Mouse (Mus musculus) lung, embryonic 14.5 days (tissue): ENCODE data around the gene Plekhg5. TPM values are rescaled to one million over a fixed set of nuclear protein-coding genes. Genes with fewer than 3 reads are reported as not detected.

Source experiments
- ATAC-seq: fragments of 200-750 bp; cut with Nextera tagmentation; 2 replicates; pipeline ENCODE4 v1.8.0; 2017; ENCODE audit warnings: mild to moderate bottlenecking, moderate TSS enrichment, moderate library complexity; ENCODE audit not compliant: insufficient read depth
- DNase-seq: peaks from one replicate; pipeline ENCODE4 v3.0.0-alpha.2; 2015
- H3K27ac ChIP-seq: fragments of 300-500 bp; sonication (generic); 2 replicates; pipeline ENCODE4 v1.5.1; 2014; ENCODE audit warnings: low read depth, mild to moderate bottlenecking, moderate library complexity
- H3K27me3 ChIP-seq: fragments of 300-500 bp; sonication (generic); 2 replicates; pipeline ENCODE4 v1.6.1; 2014; ENCODE audit warnings: low read length, control low read depth; ENCODE audit not compliant: insufficient read depth
- H3K36me3 ChIP-seq: fragments of 300-500 bp; sonication (generic); 2 replicates; pipeline ENCODE4 v1.6.1; 2014; ENCODE audit warnings: control low read depth; ENCODE audit not compliant: insufficient read depth
- H3K4me1 ChIP-seq: fragments of 300-500 bp; sonication (generic); 2 replicates; pipeline ENCODE4 v1.6.1; 2014; ENCODE audit warnings: antibody characterized with exemption, control low read depth; ENCODE audit not compliant: insufficient read depth
- H3K4me2 ChIP-seq: fragments of 300-500 bp; sonication (generic); 2 replicates; pipeline ENCODE4 v1.6.1; 2014; ENCODE audit warnings: mild to moderate bottlenecking
- H3K4me3 ChIP-seq: fragments of 300-500 bp; sonication (generic); 2 replicates; pipeline ENCODE4 v1.5.1; 2014; ENCODE audit warnings: low read depth, low read length
- H3K9ac ChIP-seq: fragments of 300-500 bp; sonication (generic); 2 replicates; pipeline ENCODE4 v1.6.1; 2014
- H3K9me3 ChIP-seq: fragments of 300-500 bp; sonication (generic); 2 replicates; pipeline ENCODE4 v1.6.1; 2016; ENCODE audit warnings: low read depth, low read length, control low read depth
- CTCF ChIP-seq: IDR thresholded peaks from 2 replicates; pipeline ENCODE4 v1.5.1; 2016; ENCODE audit warnings: antibody characterized with exemption, low read depth
- WGBS: fragments of 180-500 bp; shearing (Covaris S2); extraction: QIAGEN DNeasy Blood & Tissue Kit; methylation state at CpG from one replicate; pipeline ENCODE4 v1.1.7; 2014; 5-methylcytosine and 5-hydroxymethylcytosine counted together
- polyA plus RNA-seq: library from polyadenylated mRNA; unstranded; fragments of >200 nt; fragmentation: Nextera tagmentation; extraction: Ambion mirVana; gene quantifications from 2 replicates; pipeline ENCODE4 v1.2.1, GENCODE M21; 2014

Gene Plekhg5
- polyA plus RNA-seq, 1 experiment from 2014 or later: 18.5 TPM

- ATAC-seq (no peak), DNase-seq (peak; percentile 42)
- Histone ChIP-seq H3K4me3 (peak overlapping the region; percentile 33; the same call in 1 of the 2 replicates), H3K27ac (peak overlapping the region; percentile 25; the same call in 1 of the 2 replicates), H3K9ac (no peak overlapping the region), H3K27me3 (no peaks in the 10 kb centered on the region), H3K4me1 (no peaks in the 10 kb centered on the region), H3K9me3 (no peaks in the 10 kb centered on the region), H3K4me2 (peak overlapping the region; percentile 38), H3K36me3 (peaks cover 14% of the 10 kb centered on the region)
- TF ChIP-seq CTCF: no peak
- WGBS: 25% methylated on average over 11 of the region's 11 CpGs
Measured at GRCm38 (mm10) chr4:152097911-152098799, 25.9 kb downstream of the Plekhg5 start.

- DNase-seq (no peak), ATAC-seq (no peak)
- Histone ChIP-seq H3K36me3 (peaks cover 32% of the 10 kb centered on the region), H3K9me3 (no peaks in the 10 kb centered on the region), H3K4me1 (no peaks in the 10 kb centered on the region), H3K27ac (peak overlapping the region; percentile 70; the same call in 1 of the 2 replicates), H3K4me3 (no peak overlapping the region), H3K27me3 (no peaks in the 10 kb centered on the region), H3K9ac (no peak overlapping the region; the same call in 1 of the 2 replicates), H3K4me2 (no peak overlapping the region)
- no peak for TF ChIP-seq CTCF
- WGBS: 69% methylated on average over 11 of the region's 11 CpGs
Measured at GRCm38 (mm10) chr4:152100541-152100940, 28.2 kb downstream of the Plekhg5 start.

- no peak overlapping the region; the same call in 1 of the 2 replicates for H3K9ac ChIP-seq
- no peaks in the 10 kb centered on the region for H3K4me1 ChIP-seq
- DNase-seq: peak; percentile 41
Measured at GRCm38 (mm10) chr4:152101081-152101653, 28.9 kb downstream of the Plekhg5 start.

GRCm38 (mm10) chr4:152101921-152102320, 29.6 kb downstream of the Plekhg5 start:
- DNase-seq (no peak), ATAC-seq (no peak)
- H3K9ac ChIP-seq: no peak overlapping the region; the same call in 1 of the 2 replicates
- H3K9me3 ChIP-seq: no peaks in the 10 kb centered on the region
- no peaks in the 10 kb centered on the region for H3K27me3 ChIP-seq
- WGBS: 93% methylated on average over 16 of the region's 16 CpGs
- no peak overlapping the region for H3K4me2 ChIP-seq
- no peak overlapping the region for H3K4me3 ChIP-seq
- H3K4me1 ChIP-seq: no peaks in the 10 kb centered on the region
- TF ChIP-seq CTCF: no peak
- H3K36me3 ChIP-seq: peaks cover 43% of the 10 kb centered on the region
- H3K27ac ChIP-seq: no peak overlapping the region

More at GRCm38 (mm10) chr4:152101081-152101653, 28.9 kb downstream of the Plekhg5 start:
- Histone ChIP-seq H3K9me3 (no peaks in the 10 kb centered on the region), H3K36me3 (peaks cover 37% of the 10 kb centered on the region), H3K27me3 (no peaks in the 10 kb centered on the region), H3K27ac (peak overlapping the region; percentile 70; the same call in 1 of the 2 replicates), H3K4me2 (no peak overlapping the region), H3K4me3 (no peak overlapping the region)
- no peak for TF ChIP-seq CTCF
- WGBS: 57% methylated on average over 7 of the region's 7 CpGs
- no peak for ATAC-seq

- Histone ChIP-seq H3K27me3 (no peaks in the 10 kb centered on the region), H3K27ac (no peak overlapping the region), H3K9me3 (no peaks in the 10 kb centered on the region), H3K4me2 (no peak overlapping the region), H3K9ac (no peak overlapping the region), H3K4me3 (no peak overlapping the region), H3K4me1 (no peaks in the 10 kb centered on the region; the same call in none of the 2 replicates), H3K36me3 (peaks cover 52% of the 10 kb centered on the region)
- ATAC-seq (no peak), DNase-seq (peak; percentile 85)
- TF ChIP-seq CTCF: peak; percentile 91
- 46% methylated on average over 7 of the region's 7 CpGs for WGBS
Measured at GRCm38 (mm10) chr4:152103025-152103424, 30.7 kb downstream of the Plekhg5 start.

- Histone ChIP-seq H3K4me3 (no peak overlapping the region), H3K36me3 (peaks cover 83% of the 10 kb centered on the region), H3K9me3 (no peaks in the 10 kb centered on the region), H3K27me3 (no peaks in the 10 kb centered on the region), H3K9ac (no peak overlapping the region), H3K4me1 (no peaks in the 10 kb centered on the region; the same call in none of the 2 replicates), H3K27ac (0 out of 2 replicates have a peak overlapping the region, but pooled peaks have one; percentile 91), H3K4me2 (peak overlapping the region; percentile 77)
- TF ChIP-seq CTCF: peak; percentile 47
- 64% methylated on average over 9 of the region's 9 CpGs for WGBS
- ATAC-seq (no peak), DNase-seq (peak; percentile 26)
Measured at GRCm38 (mm10) chr4:152106746-152107145, 34.4 kb downstream of the Plekhg5 start.

- ATAC-seq: peak; percentile 86
- Histone ChIP-seq H3K4me2 (peak overlapping the region; percentile 77), H3K36me3 (peaks cover 83% of the 10 kb centered on the region), H3K27me3 (no peaks in the 10 kb centered on the region), H3K4me1 (no peaks in the 10 kb centered on the region; the same call in none of the 2 replicates), H3K9me3 (no peaks in the 10 kb centered on the region), H3K27ac (peak overlapping the region; percentile 91), H3K4me3 (peak overlapping the region; percentile 36), H3K9ac (peak overlapping the region; percentile 42; the same call in 1 of the 2 replicates)
- 14% methylated on average over 24 of the region's 24 CpGs for WGBS
- DNase-seq: peak; percentile 80
- TF ChIP-seq CTCF: no peak
Measured at GRCm38 (mm10) chr4:152107493-152107892, 35.2 kb downstream of the Plekhg5 start.
